Mouse (Mus musculus): ENCODE measurements around the gene Svop. TPM values are rescaled to one million over a fixed set of nuclear protein-coding genes. Genes with fewer than 3 reads are reported as not detected.

Svop gene
- polyA plus RNA-seq, 1 experiment from 2014 or later: 1.2 TPM

- DNase-seq (ENCODE audit: low spot score) (no peak), ATAC-seq (ENCODE audit: low FRiP score, low TSS enrichment) (no peak)
- TF ChIP-seq EP300 (optimal IDR thresholded peaks at IDR 0.05) (no peak), CTCF (IDR thresholded peaks at IDR 0.05; ENCODE audit: low read depth) (no peak)
- Histone ChIP-seq H3K27ac (replicated peaks) (no peak within 1 kb of the TSS), H3K9ac (ENCODE audit: low read length) (no peak within 1 kb of the TSS), H3K27me3 (ENCODE audit: control insufficient read depth, insufficient read depth, low read length) (no peaks in the 10 kb centered on the region), H3K4me2 (replicated peaks; ENCODE audit: low read depth) (no peak within 1 kb of the TSS), H3K4me3 (ENCODE audit: low read depth, low read length) (no peak within 1 kb of the TSS), H3K36me3 (ENCODE audit: control insufficient read depth, insufficient read depth, low read length) (no peaks in the 10 kb centered on the region), H3K9me3 (ENCODE audit: control insufficient read depth, low read length) (no peaks in the 10 kb centered on the region), H3K4me1 (replicated peaks; ENCODE audit: control insufficient read depth, insufficient read depth) (no peaks in the 10 kb centered on the region)
- 91% methylated on average over 6 of the region's 6 CpGs for WGBS
Measured at GRCm38 (mm10) chr5:114065161-114065560, 26.2 kb downstream of the Svop start, which contains the start of gene Usp30. Gene Usp30 (plus strand): TSS chr5:114065461.

- no peak for ATAC-seq (ENCODE audit: low FRiP score, low TSS enrichment)
- 74% methylated on average over 4 of the region's 4 CpGs for WGBS
- Histone ChIP-seq H3K27me3 (ENCODE audit: control insufficient read depth, insufficient read depth, low read length) (no peaks in the 10 kb centered on the region), H3K9me3 (ENCODE audit: control insufficient read depth, low read length) (no peaks in the 10 kb centered on the region), H3K9ac (ENCODE audit: low read length) (no peak overlapping the region), H3K4me1 (replicated peaks; ENCODE audit: control insufficient read depth, insufficient read depth) (no peaks in the 10 kb centered on the region), H3K4me3 (ENCODE audit: low read depth, low read length) (no peak overlapping the region), H3K36me3 (ENCODE audit: control insufficient read depth, insufficient read depth, low read length) (no peaks in the 10 kb centered on the region), H3K27ac (replicated peaks) (no peak overlapping the region), H3K4me2 (replicated peaks; ENCODE audit: low read depth) (no peak overlapping the region)
- no peak for TF ChIP-seq CTCF (IDR thresholded peaks at IDR 0.05; ENCODE audit: low read depth)
- no peak for DNase-seq (ENCODE audit: low spot score)
Measured at GRCm38 (mm10) chr5:114063958-114064357, 27.4 kb downstream of the Svop start.

DNA sequence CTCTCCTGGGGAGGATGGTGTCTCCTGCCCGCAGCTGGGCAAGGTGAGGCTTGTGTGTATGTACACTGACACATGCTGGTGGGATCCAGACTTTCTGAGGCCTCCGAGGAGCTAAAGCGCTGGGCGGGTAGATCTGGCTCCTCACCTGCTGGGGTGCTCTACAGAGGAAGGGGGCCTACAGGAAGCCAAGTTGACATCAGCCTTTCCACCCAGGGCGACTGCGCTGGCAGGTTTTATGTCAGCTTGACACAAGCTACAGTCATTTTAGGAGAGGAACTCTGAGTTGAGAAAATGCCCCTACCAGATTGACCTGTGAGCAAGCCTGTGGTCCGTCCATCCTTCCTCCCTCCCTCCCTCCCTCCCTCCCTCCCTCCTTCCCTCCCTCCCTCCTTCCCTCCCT, 29.7 kb downstream of the Svop start:
- Histone ChIP-seq H3K27ac (replicated peaks) (no peak overlapping the region), H3K9ac (ENCODE audit: low read length) (no peak overlapping the region), H3K27me3 (ENCODE audit: control insufficient read depth, insufficient read depth, low read length) (no peaks in the 10 kb centered on the region), H3K4me1 (replicated peaks; ENCODE audit: control insufficient read depth, insufficient read depth) (no peaks in the 10 kb centered on the region), H3K9me3 (ENCODE audit: control insufficient read depth, low read length) (no peaks in the 10 kb centered on the region), H3K4me2 (replicated peaks; ENCODE audit: low read depth) (no peak overlapping the region), H3K4me3 (ENCODE audit: low read depth, low read length) (no peak overlapping the region), H3K36me3 (ENCODE audit: control insufficient read depth, insufficient read depth, low read length) (no peaks in the 10 kb centered on the region)
- 50% methylated on average over 7 of the region's 7 CpGs for WGBS
- ATAC-seq (ENCODE audit: low FRiP score, low TSS enrichment): no peak
- TF ChIP-seq EP300 (optimal IDR thresholded peaks at IDR 0.05) (no peak), CTCF (IDR thresholded peaks at IDR 0.05; ENCODE audit: low read depth) (no peak)
- no peak for DNase-seq (ENCODE audit: low spot score)

DNA sequence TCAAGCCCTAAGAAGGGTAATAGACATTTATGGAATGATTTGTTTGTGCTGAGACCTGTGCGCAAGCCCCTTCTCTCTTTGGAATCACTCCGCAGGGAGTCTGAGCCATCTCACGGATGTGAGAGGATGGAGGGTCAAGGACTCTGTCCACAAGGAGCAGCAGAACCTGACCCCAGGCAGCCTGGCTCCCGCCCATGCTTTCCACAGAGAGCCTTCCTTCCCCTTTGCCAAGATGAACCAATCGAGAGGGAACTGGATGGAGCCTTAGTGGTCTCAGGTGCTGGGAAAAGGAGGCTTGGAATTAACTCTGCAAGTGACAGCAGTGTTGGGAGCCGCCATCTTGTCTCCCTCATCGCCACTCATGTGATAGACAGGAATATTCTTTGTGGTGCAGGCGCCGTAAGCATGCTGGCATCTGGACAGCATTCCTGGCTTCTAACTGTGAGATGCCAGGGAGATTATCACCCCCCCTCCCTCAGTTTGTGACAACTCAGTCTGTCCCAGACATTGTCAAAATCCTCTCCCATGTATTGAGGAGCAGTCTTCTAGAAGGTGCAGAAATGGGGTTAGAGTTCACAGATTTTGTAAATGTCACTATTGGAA, 34.1 kb downstream of the Svop start:
- H3K4me3 ChIP-seq (ENCODE audit: low read depth, low read length): no peak overlapping the region
- WGBS: 79% methylated on average over 9 of the region's 9 CpGs
- ATAC-seq (ENCODE audit: low FRiP score, low TSS enrichment): no peak
- no peak overlapping the region for H3K9ac ChIP-seq (ENCODE audit: low read length)
- H3K36me3 ChIP-seq (ENCODE audit: control insufficient read depth, insufficient read depth, low read length): no peaks in the 10 kb centered on the region
- TF ChIP-seq CTCF (IDR thresholded peaks at IDR 0.05; ENCODE audit: low read depth) (no peak), EP300 (optimal IDR thresholded peaks at IDR 0.05) (no peak)
- H3K4me2 ChIP-seq (replicated peaks; ENCODE audit: low read depth): no peak overlapping the region
- no peaks in the 10 kb centered on the region for H3K4me1 ChIP-seq (replicated peaks; ENCODE audit: control insufficient read depth, insufficient read depth)
- no peak for DNase-seq (ENCODE audit: low spot score)
- H3K9me3 ChIP-seq (ENCODE audit: control insufficient read depth, low read length): no peaks in the 10 kb centered on the region
- H3K27me3 ChIP-seq (ENCODE audit: control insufficient read depth, insufficient read depth, low read length): no peaks in the 10 kb centered on the region
- H3K27ac ChIP-seq (replicated peaks): no peak overlapping the region

DNA sequence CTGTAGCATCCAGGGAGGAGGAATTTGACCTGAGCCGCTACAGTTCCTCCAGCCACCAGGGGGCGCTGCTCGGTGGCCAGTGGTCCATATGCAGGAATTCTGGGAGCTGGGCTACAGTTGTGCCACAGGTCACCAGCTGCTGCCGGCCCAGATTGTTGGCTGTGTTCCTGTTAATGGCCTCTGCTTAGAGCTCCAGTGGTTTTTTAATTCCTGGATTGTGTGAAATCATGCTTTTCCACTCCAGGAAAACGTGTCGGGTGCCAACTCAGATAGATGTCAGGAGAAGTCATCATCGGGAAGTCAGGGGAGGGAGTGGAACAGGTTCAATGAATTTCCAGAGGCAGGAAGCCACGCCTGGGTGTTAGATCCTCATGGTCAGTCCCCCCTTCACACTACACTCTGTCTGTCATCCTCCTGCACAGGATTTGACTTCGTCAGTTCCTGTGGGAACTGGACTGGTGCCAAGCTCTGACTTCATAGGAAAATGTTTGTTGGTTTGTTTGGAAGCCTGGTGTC, 39.1 kb downstream of the Svop start:
- H3K9ac ChIP-seq (ENCODE audit: low read length): no peak overlapping the region
- ATAC-seq (ENCODE audit: low FRiP score, low TSS enrichment): peak; percentile 55; the same call in 1 of the 2 replicates
- DNase-seq (ENCODE audit: low spot score): peak; percentile 68
- H3K4me1 ChIP-seq (replicated peaks; ENCODE audit: control insufficient read depth, insufficient read depth): no peaks in the 10 kb centered on the region
- WGBS: 19% methylated on average over 9 of the region's 9 CpGs
- no peaks in the 10 kb centered on the region for H3K36me3 ChIP-seq (ENCODE audit: control insufficient read depth, insufficient read depth, low read length)
- H3K4me3 ChIP-seq (ENCODE audit: low read depth, low read length): no peak overlapping the region
- peak overlapping the region; percentile 35; the same call in 1 of the 2 replicates for H3K4me2 ChIP-seq (replicated peaks; ENCODE audit: low read depth)
- no peak for TF ChIP-seq EP300 (optimal IDR thresholded peaks at IDR 0.05)
- peak; percentile 89 for TF ChIP-seq CTCF (IDR thresholded peaks at IDR 0.05; ENCODE audit: low read depth)
- H3K9me3 ChIP-seq (ENCODE audit: control insufficient read depth, low read length): no peaks in the 10 kb centered on the region
- no peaks in the 10 kb centered on the region for H3K27me3 ChIP-seq (ENCODE audit: control insufficient read depth, insufficient read depth, low read length)
- H3K27ac ChIP-seq (replicated peaks): no peak overlapping the region

- 46% methylated on average over 12 of the region's 12 CpGs for WGBS
- H3K4me1 ChIP-seq (replicated peaks; ENCODE audit: control insufficient read depth, insufficient read depth): no peaks in the 10 kb centered on the region
- H3K36me3 ChIP-seq (ENCODE audit: control insufficient read depth, insufficient read depth, low read length): no peaks in the 10 kb centered on the region
- no peaks in the 10 kb centered on the region for H3K9me3 ChIP-seq (ENCODE audit: control insufficient read depth, low read length)
- no peak overlapping the region for H3K4me3 ChIP-seq (ENCODE audit: low read depth, low read length)
- TF ChIP-seq EP300 (optimal IDR thresholded peaks at IDR 0.05) (no peak), CTCF (IDR thresholded peaks at IDR 0.05; ENCODE audit: low read depth) (peak; percentile 33; the same call in 1 of the 2 replicates)
- no peak overlapping the region for H3K27ac ChIP-seq (replicated peaks)
- no peak for ATAC-seq (ENCODE audit: low FRiP score, low TSS enrichment)
- H3K27me3 ChIP-seq (ENCODE audit: control insufficient read depth, insufficient read depth, low read length): no peaks in the 10 kb centered on the region
- no peak overlapping the region for H3K9ac ChIP-seq (ENCODE audit: low read length)
- no peak overlapping the region for H3K4me2 ChIP-seq (replicated peaks; ENCODE audit: low read depth)
- DNase-seq (ENCODE audit: low spot score): no peak
Measured at GRCm38 (mm10) chr5:114048731-114049308, 42.5 kb downstream of the Svop start.
